Mouse (Mus musculus): ENCODE data around the gene Gpd1.
"Not testable (repeated sequence)": the region's sequence is repeated elsewhere in the genome, so short reads cannot be mapped to it uniquely, and the experiment has no call there.

Gene Gpd1

DNA sequence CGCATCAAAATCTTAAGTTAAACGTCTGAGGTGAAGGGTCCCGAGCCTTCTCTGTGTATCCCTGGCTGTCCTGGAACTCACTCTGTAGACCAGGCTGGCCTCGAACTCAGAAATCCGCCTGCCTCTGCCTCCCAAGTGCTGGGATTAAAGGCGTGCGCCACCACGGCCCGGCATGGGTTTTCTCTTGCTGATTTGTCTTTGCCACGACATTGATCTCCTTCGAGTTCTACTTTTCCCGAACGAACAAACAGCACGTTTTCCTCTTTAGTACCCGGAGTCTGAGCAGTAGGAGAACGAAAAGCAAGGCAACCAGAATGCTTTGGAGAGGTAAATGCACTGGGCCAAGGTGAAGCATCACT is 15.7 kb upstream of the Gpd1 start:
- ATAC-seq (ENCODE audit: low TSS enrichment): not testable (repeated sequence)

DNA sequence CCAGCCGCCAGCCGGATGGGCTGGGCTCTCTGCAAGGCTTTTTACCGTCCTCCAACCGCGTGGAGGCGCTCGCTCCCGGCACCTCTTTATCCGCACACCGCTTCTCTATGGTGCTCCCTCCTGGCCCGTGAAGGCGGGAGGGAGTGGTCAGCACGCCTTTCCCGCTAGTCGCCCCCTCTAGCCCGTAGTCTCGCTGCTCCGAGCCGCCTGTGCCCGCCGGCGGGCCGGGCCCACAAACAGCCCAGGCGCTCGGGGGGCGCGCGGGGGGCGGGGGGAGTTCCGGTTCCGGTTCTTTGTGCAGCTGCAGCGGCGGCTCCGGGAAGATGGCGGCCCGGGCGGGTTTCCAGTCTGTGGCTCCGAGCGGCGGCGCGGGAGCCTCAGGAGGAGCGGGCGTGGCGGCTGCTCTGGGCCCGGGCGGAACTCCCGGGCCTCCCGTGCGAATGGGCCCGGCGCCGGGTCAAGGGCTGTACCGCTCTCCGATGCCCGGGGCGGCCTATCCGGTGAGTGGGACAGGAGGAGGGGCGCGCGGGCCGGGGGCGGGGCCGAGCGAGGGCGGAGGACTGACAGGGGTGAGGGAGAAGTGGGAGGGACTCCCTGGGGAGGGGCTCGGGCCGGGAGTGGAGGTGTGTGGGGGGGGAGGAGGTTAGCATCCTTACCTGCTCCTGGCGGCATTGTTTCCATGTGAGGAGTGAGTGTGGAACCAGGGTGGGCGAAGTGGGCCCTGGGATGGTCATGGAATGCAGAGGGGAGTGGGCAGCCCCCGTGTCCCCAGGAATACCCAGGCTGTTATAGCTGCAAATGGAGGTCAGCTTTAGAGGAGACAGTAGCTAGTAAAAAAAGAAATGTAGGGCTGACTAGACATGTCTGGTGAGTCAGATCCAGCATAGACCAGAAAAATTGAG is 15.1 kb upstream of the Gpd1 start, which contains the start of gene Smarcd1:
Smarcd1 (plus strand) TSS at position 131 of the 902 bp plus-strand sequence.
- ATAC-seq (ENCODE audit: low TSS enrichment): peak; percentile 45

- no peak for ATAC-seq (ENCODE audit: low TSS enrichment)
Measured at GRCm38 (mm10) chr15:99703104-99703503, 14.2 kb upstream of the Gpd1 start.

- peak; percentile 4; the same call in 1 of the 2 replicates for ATAC-seq (ENCODE audit: low TSS enrichment)
Measured at GRCm38 (mm10) chr15:99703676-99704040, 13.7 kb upstream of the Gpd1 start.

- peak; percentile 11; the same call in 1 of the 2 replicates for ATAC-seq (ENCODE audit: low TSS enrichment)
Measured at GRCm38 (mm10) chr15:99704041-99704681, 13.2 kb upstream of the Gpd1 start.

- ATAC-seq (ENCODE audit: low TSS enrichment): peak; percentile 24; the same call in 1 of the 2 replicates
Measured at GRCm38 (mm10) chr15:99704881-99705280, 12.4 kb upstream of the Gpd1 start.

- no peak for ATAC-seq (ENCODE audit: low TSS enrichment)
Measured at GRCm38 (mm10) chr15:99705440-99706048, 11.8 kb upstream of the Gpd1 start, which contains the start of gene Gm17349. Gene Gm17349 (minus strand): TSS chr15:99705490.

DNA sequence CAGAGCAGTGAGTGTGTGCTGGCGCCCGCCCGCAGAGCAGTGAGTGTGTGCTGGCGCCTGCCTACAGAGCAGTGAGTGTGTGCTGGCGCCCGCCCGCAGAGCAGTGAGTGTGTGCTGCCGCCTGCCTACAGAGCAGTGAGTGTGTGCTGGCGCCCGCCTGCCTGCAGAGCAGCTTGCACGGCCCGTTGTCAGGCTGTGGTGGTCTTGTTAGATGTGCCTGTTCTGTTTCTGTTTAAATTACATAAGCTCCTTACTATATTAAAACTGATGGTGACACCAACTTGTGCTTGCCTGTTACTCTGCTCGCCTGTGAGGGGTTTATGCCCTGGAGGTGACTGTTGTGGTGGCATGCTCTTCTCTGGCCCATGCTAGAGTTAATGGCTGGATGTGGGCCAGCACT is 9.1 kb upstream of the Gpd1 start:
- ATAC-seq (ENCODE audit: low TSS enrichment): no peak

GRCm38 (mm10) chr15:99710221-99711190 is 6.8 kb upstream of the Gpd1 start:
- no peak for ATAC-seq (ENCODE audit: low TSS enrichment)

- no peak for ATAC-seq (ENCODE audit: low TSS enrichment)
Measured at GRCm38 (mm10) chr15:99711491-99711890, 5.8 kb upstream of the Gpd1 start.

- no peak for ATAC-seq (ENCODE audit: low TSS enrichment)
Measured at GRCm38 (mm10) chr15:99712666-99713559, 4.4 kb upstream of the Gpd1 start.

- ATAC-seq (ENCODE audit: low TSS enrichment): no peak
Measured at GRCm38 (mm10) chr15:99713569-99713968, 3.7 kb upstream of the Gpd1 start.

DNA sequence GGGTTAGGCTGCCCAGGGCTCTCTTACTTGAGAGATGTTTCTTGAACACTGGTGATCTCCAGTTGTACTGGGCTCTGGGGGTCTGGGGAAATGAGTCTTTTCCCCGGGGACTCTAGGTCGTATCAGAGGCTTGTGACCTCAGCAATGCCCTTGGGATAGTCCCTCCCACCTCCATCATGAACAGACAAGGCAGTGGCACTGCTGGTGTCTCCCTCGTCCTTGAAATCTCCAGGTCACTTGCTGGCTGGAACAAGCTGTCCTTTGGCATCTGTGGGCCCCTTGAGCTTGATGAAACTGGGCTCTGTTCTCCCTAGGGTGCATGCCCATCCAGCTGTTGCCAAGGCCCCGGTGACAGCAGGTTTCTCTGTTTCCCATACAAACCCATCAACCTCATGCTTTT is 3.1 kb upstream of the Gpd1 start:
- no peak for ATAC-seq (ENCODE audit: low TSS enrichment)

GRCm38 (mm10) chr15:99714858-99715257 is 2.5 kb upstream of the Gpd1 start:
- ATAC-seq (ENCODE audit: low TSS enrichment): peak; percentile 48

DNA sequence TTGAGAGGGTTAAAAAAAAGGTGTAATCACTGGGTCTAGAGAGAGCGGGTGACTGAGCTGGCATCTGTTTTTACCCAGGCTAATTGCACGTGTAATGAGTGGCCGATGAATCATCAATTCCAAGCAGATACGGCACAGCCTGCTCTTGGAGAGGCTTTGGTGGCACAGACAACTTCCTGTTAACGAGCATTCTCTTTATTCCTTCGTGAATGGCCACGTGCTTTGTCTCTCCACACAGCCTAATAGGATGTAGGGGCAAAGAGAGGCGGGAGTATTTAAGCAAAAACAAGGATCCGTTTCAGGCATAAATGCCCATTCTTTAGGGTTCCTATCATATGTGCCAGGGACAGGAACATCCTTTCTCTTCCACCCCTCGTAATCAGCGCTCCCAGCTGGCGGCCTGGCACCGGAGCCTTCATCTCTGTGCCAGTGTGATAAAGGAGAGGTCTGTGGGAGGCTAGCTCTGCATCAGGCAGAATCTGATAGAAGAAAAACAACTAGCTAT is 1.9 kb upstream of the Gpd1 start:
- ATAC-seq (ENCODE audit: low TSS enrichment): peak; percentile 35; the same call in 1 of the 2 replicates

- no peak for ATAC-seq (ENCODE audit: low TSS enrichment)
Measured at GRCm38 (mm10) chr15:99715982-99716746, 1.2 kb upstream of the Gpd1 start.

DNA sequence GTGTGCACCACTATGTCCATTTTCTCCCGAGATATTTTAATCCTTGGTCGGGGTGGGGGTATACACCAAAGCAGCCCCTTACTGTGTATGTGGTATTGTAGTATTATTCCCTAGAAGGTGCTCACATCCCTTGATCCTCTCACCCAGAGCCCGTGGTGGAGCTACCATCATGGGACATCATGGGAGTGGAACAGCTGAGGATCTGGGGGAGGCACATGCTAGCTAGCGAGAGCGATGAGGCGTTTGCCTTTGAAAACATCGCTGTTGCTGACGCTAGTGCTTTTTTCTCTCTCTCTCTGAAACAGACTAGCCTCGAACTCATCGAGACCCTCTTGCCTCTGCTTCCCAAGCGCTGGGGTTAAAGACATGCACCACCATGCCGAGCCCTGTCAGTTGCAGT is 501 bp upstream of the Gpd1 start:
- ATAC-seq (ENCODE audit: low TSS enrichment): peak; percentile 24; the same call in 1 of the 2 replicates

- ATAC-seq (ENCODE audit: low TSS enrichment): no peak
Measured at GRCm38 (mm10) chr15:99718461-99719021, 1.2 kb downstream of the Gpd1 start.

GRCm38 (mm10) chr15:99719865-99720264 is 2.5 kb downstream of the Gpd1 start:
- no peak for ATAC-seq (ENCODE audit: low TSS enrichment)

All from frontal cortex, adult (tissue).